Comparison of ENCODE assay signal across 9 mouse cellular contexts in the genomic region with DNA sequence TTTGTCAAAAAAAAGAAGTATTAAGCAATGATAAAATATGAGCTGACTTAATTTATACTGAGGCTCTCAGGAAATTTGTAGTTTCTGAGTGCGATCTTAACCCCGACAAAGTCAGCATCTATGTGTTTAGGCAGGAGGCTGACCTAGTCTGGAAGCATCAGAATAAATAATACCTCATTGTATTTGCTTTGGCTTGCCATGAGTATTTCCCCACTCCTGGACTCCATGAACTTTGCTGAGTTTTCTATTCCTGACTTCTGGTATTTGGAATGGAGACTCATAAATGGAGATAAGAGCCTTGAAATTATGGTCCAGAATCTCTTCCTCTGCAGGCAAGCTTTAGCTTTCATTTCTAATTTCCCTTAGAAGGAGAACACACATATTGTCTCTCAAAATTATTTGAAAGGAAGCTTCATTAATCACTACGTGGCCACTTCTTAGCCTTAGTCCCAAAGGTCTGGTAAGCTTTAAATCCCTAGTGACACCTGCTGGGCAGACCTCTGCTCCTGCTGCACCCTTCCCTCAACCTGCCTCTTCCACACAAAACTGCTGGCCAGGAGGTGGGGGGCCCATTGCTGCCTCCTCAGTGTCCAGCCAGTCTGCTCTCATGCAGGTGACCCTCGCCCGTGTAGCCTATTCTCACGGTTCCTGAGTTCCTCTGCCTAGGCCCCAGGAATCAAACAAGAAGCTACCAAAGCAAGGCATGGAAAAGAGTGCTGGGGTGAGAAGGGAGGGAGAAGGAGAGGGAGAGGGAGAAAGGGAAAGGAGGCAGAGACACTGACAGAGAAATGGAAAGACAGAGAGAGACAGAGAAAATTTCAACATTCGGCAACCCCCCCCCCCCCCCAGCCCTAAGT.
DNase-seq lines count a peak whose midpoint lies in the region; ATAC-seq lines count a peak whose summit lies in the region.
"Had no signal": no experiment of that assay in that cellular context is flagged by ENCODE, and none has a peak within 500 bp of the region (broad histone marks: within the 10 kb centered on the region; RNA-seq: fewer than 3 reads in every experiment).

No protein-coding gene starts in this region.

- WGBS in forebrain, embryonic 12.5 days = 24% methylated on average over 7 of the region's 7 CpGs
- 29% methylated on average over 7 of the region's 7 CpGs for WGBS in midbrain, embryonic 16.5 days

- H3K27me3 ChIP-seq in forebrain, embryonic 12.5 days = no peaks in the 10 kb centered on the region
- no peaks in the 10 kb centered on the region for H3K27me3 ChIP-seq in midbrain, embryonic 16.5 days (ENCODE audit: control insufficient read depth, insufficient read depth, low read depth, low read length)

- no peaks in the 10 kb centered on the region for H3K9me3 ChIP-seq in forebrain, embryonic 12.5 days
- H3K9me3 ChIP-seq in midbrain, embryonic 16.5 days (replicated peaks; ENCODE audit: control insufficient read depth, low read length, poor library complexity, severe bottlenecking) = no peaks in the 10 kb centered on the region

- ATAC-seq in forebrain, embryonic 12.5 days (ENCODE audit: low FRiP score) = 0 out of 2 replicates have a peak, but pooled peaks have one; percentile 6
- ATAC-seq in midbrain, embryonic 16.5 days = no peak

- no peak overlapping the region for H3K9ac ChIP-seq in forebrain, embryonic 12.5 days
- H3K9ac ChIP-seq in midbrain, embryonic 16.5 days (ENCODE audit: low read depth, low read length) = peak overlapping the region; percentile 58

- H3K36me3 ChIP-seq in forebrain, embryonic 12.5 days (replicated peaks) = no peaks in the 10 kb centered on the region
- no peaks in the 10 kb centered on the region for H3K36me3 ChIP-seq in midbrain, embryonic 16.5 days (ENCODE audit: control insufficient read depth, insufficient read depth, low read length)

- no peak overlapping the region for H3K4me3 ChIP-seq in forebrain, embryonic 12.5 days (replicated peaks)
- H3K4me3 ChIP-seq in midbrain, embryonic 16.5 days (ENCODE audit: low read depth, low read length) = no peak overlapping the region
- H3K4me3 ChIP-seq: myocyte had no signal

- peaks cover 39% of the 10 kb centered on the region for H3K4me1 ChIP-seq in forebrain, embryonic 12.5 days
- peaks cover 41% of the 10 kb centered on the region for H3K4me1 ChIP-seq in midbrain, embryonic 16.5 days (ENCODE audit: control insufficient read depth, insufficient read depth, low read length)

- H3K4me2 ChIP-seq in forebrain, embryonic 12.5 days = 0 out of 2 replicates have a peak overlapping the region, but pooled peaks have one; percentile 21
- peak overlapping the region; percentile 17; the same call in 1 of the 2 replicates for H3K4me2 ChIP-seq in midbrain, embryonic 16.5 days (ENCODE audit: low read length)

- DNase-seq in layer of hippocampus, adult 11-12 months (ENCODE audit: low spot score) = peak; percentile 24
- no peak for DNase-seq in layer of hippocampus, adult 9-11 months
- peak; percentile 58 for DNase-seq in kidney, postnatal 14 days
- DNase-seq in cerebellum, adult 11-12 months = no peak
- no peak for DNase-seq in frontal cortex, postnatal 25 days (ENCODE audit: low spot score in 2 of 2)
- no peak for DNase-seq in left cerebral cortex, adult 9 months (ENCODE audit: low spot score in 2 of 2)

- peak overlapping the region; percentile 88 for H3K27ac ChIP-seq in forebrain, embryonic 12.5 days
- peak overlapping the region; percentile 93 for H3K27ac ChIP-seq in midbrain, embryonic 16.5 days (ENCODE audit: low read length)

Comparison
In these comparisons a context has a peak if more than half of its experiments do, and no peak if none do; other contexts are left out.
1. DNase-seq: peak in layer of hippocampus, adult 11-12 months (single experiment) and kidney, postnatal 14 days (single experiment); none in layer of hippocampus, adult 9-11 months (single experiment), cerebellum, adult 11-12 months (single experiment), frontal cortex, postnatal 25 days (0 of 2) and left cerebral cortex, adult 9 months (0 of 2).